In the genomic region with DNA sequence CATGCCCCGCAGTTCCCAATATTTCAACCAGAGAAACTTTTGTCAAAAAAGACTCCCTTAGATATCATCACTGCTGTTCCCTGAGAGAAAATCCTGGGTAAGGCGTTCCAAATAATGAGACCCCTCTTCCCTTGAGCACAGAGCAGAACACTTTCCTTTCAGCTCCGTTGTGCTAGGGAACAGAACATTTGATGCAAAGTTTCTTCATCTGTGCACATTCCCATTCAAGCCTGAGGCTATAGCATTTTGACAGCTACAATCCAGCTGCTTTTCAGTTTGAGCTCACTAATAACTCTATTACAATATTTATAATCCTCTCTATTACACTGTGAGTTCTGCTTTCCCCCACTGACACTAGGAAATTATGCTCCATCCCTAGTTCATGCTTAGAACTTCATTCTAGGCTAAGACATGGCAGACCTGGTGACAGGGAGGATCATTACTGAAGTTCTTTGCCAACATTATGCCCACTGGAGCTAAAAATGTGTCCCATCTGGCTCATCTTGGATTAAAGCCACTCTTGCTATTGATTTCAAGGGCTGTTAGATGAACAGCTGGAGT, we compare ENCODE assay signal across 27 mouse cellular contexts.
DNase-seq lines count a peak whose midpoint lies in the region; ATAC-seq lines count a peak whose summit lies in the region.
"Had no signal": no experiment of that assay in that cellular context is flagged by ENCODE, and none has a peak within 500 bp of the region (broad histone marks: within the 10 kb centered on the region; RNA-seq: fewer than 3 reads in every experiment).

No protein-coding gene starts in this region.

- no peaks in the 10 kb centered on the region for H3K36me3 ChIP-seq in embryonic facial prominence, embryonic 14.5 days (ENCODE audit: control insufficient read depth, insufficient read depth, low read length)
- no peaks in the 10 kb centered on the region for H3K36me3 ChIP-seq in embryonic facial prominence, embryonic 10.5 days (replicated peaks)
- no peaks in the 10 kb centered on the region for H3K36me3 ChIP-seq in lung, embryonic 16.5 days (ENCODE audit: control insufficient read depth, insufficient read depth, low read length)
- H3K36me3 ChIP-seq in neural tube, embryonic 13.5 days, result no peaks in the 10 kb centered on the region
- H3K36me3 ChIP-seq: embryonic facial prominence, embryonic 12.5 days; forebrain, embryonic 12.5 days; heart, embryonic 13.5 days; hindbrain, embryonic 15.5 days; liver, embryonic 13.5 days had no signal

- ATAC-seq in embryonic facial prominence, embryonic 14.5 days (ENCODE audit: low read depth), result no peak
- ATAC-seq in lung, embryonic 16.5 days (ENCODE audit: low read depth), result 0 out of 2 replicates have a peak, but pooled peaks have one; percentile 31
- ATAC-seq in neural tube, embryonic 13.5 days (ENCODE audit: low read depth), result peak; percentile 47; the same call in 1 of the 2 replicates
- ATAC-seq: intestine, embryonic 16.5 days had no signal

- no peaks in the 10 kb centered on the region for H3K9me3 ChIP-seq in embryonic facial prominence, embryonic 14.5 days (ENCODE audit: control insufficient read depth, low read length)
- no peaks in the 10 kb centered on the region for H3K9me3 ChIP-seq in embryonic facial prominence, embryonic 10.5 days
- H3K9me3 ChIP-seq in lung, embryonic 16.5 days (ENCODE audit: control insufficient read depth, low read length), result no peaks in the 10 kb centered on the region
- H3K9me3 ChIP-seq in neural tube, embryonic 13.5 days, result no peaks in the 10 kb centered on the region
- H3K9me3 ChIP-seq: embryonic facial prominence, embryonic 12.5 days; forebrain, embryonic 12.5 days; heart, embryonic 13.5 days; hindbrain, embryonic 15.5 days; liver, embryonic 13.5 days had no signal

- H3K4me3 ChIP-seq in embryonic facial prominence, embryonic 14.5 days (ENCODE audit: low read depth, low read length), result no peak overlapping the region
- no peak overlapping the region for H3K4me3 ChIP-seq in embryonic facial prominence, embryonic 10.5 days
- H3K4me3 ChIP-seq in lung, embryonic 16.5 days (ENCODE audit: low read length), result no peak overlapping the region
- H3K4me3 ChIP-seq in neural tube, embryonic 13.5 days, result no peak overlapping the region
- H3K4me3 ChIP-seq: embryonic facial prominence, embryonic 12.5 days; erythroblast, embryonic 14.5 days; forebrain, embryonic 12.5 days; heart, embryonic 13.5 days; hindbrain, embryonic 15.5 days; liver, embryonic 13.5 days had no signal

- no peak overlapping the region for H3K4me2 ChIP-seq in embryonic facial prominence, embryonic 14.5 days (ENCODE audit: low read depth, low read length)
- H3K4me2 ChIP-seq in lung, embryonic 16.5 days (ENCODE audit: low read depth, low read length), result no peak overlapping the region
- H3K4me2 ChIP-seq in neural tube, embryonic 13.5 days, result no peak overlapping the region
- H3K4me2 ChIP-seq: embryonic facial prominence, embryonic 12.5 days; forebrain, embryonic 12.5 days; heart, embryonic 13.5 days; hindbrain, embryonic 15.5 days; liver, embryonic 13.5 days had no signal

- H3K27me3 ChIP-seq in embryonic facial prominence, embryonic 14.5 days (replicated peaks; ENCODE audit: control insufficient read depth, insufficient read depth, low read length), result no peaks in the 10 kb centered on the region
- no peaks in the 10 kb centered on the region for H3K27me3 ChIP-seq in embryonic facial prominence, embryonic 10.5 days (replicated peaks; ENCODE audit: low read depth, poor library complexity, severe bottlenecking)
- H3K27me3 ChIP-seq in lung, embryonic 16.5 days (ENCODE audit: control insufficient read depth, insufficient read depth, low read depth, low read length), result no peaks in the 10 kb centered on the region
- no peaks in the 10 kb centered on the region for H3K27me3 ChIP-seq in neural tube, embryonic 13.5 days
- H3K27me3 ChIP-seq: embryonic facial prominence, embryonic 12.5 days; forebrain, embryonic 12.5 days; heart, embryonic 13.5 days; hindbrain, embryonic 15.5 days; liver, embryonic 13.5 days had no signal

- peak; percentile 2 for DNase-seq in embryonic facial prominence, embryonic 14.5 days (ENCODE audit: low spot score)
- DNase-seq in embryonic facial prominence, embryonic 10.5 days (ENCODE audit: low spot score), result no peak
- no peak for DNase-seq in lung, postnatal 25 days (ENCODE audit: low spot score)
- no peak for DNase-seq in neural tube, embryonic 10.5 days (ENCODE audit: extremely low spot score, low spot score)
- no peak for DNase-seq in layer of hippocampus, adult 9-10 months (ENCODE audit: low spot score)
- DNase-seq in heart, adult 8-10 months (ENCODE audit: low spot score), result no peak
- DNase-seq: adrenal gland, postnatal 14 days; cerebellum, adult 9-11 months; gastrocnemius, postnatal 25 days; heart, adult 18-20 months; heart, postnatal 14 days; kidney, adult 9 months; kidney, postnatal 14 days; layer of hippocampus, postnatal 36 days; liver, embryonic 13.5 days; retina, postnatal 1 day; right cerebral cortex, postnatal 25 days; spleen, adult 18-20 months had no signal

- H3K4me1 ChIP-seq in embryonic facial prominence, embryonic 14.5 days (ENCODE audit: control insufficient read depth, insufficient read depth, low read length), result no peaks in the 10 kb centered on the region
- H3K4me1 ChIP-seq in embryonic facial prominence, embryonic 10.5 days, result no peaks in the 10 kb centered on the region
- H3K4me1 ChIP-seq in lung, embryonic 16.5 days (replicated peaks; ENCODE audit: control insufficient read depth, insufficient read depth, low read length), result no peaks in the 10 kb centered on the region
- H3K4me1 ChIP-seq in neural tube, embryonic 13.5 days (replicated peaks), result no peaks in the 10 kb centered on the region
- H3K4me1 ChIP-seq: embryonic facial prominence, embryonic 12.5 days; forebrain, embryonic 12.5 days; heart, embryonic 13.5 days; hindbrain, embryonic 15.5 days; liver, embryonic 13.5 days had no signal

- WGBS in embryonic facial prominence, embryonic 14.5 days, result 66% methylated on average over 3 of the region's 3 CpGs
- WGBS in embryonic facial prominence, embryonic 10.5 days, result 78% methylated on average over 3 of the region's 3 CpGs
- 70% methylated on average over 3 of the region's 3 CpGs for WGBS in lung, embryonic 16.5 days
- 76% methylated on average over 3 of the region's 3 CpGs for WGBS in neural tube, embryonic 13.5 days

- H3K27ac ChIP-seq in embryonic facial prominence, embryonic 14.5 days (replicated peaks; ENCODE audit: low read depth, low read length), result no peak overlapping the region
- no peak overlapping the region for H3K27ac ChIP-seq in embryonic facial prominence, embryonic 10.5 days (replicated peaks)
- H3K27ac ChIP-seq in lung, embryonic 16.5 days (ENCODE audit: low read length), result no peak overlapping the region
- H3K27ac ChIP-seq in neural tube, embryonic 13.5 days (replicated peaks), result no peak overlapping the region
- H3K27ac ChIP-seq: embryonic facial prominence, embryonic 12.5 days; forebrain, embryonic 12.5 days; heart, embryonic 13.5 days; hindbrain, embryonic 15.5 days; liver, embryonic 13.5 days; macrophage had no signal

- H3K9ac ChIP-seq in embryonic facial prominence, embryonic 14.5 days (ENCODE audit: low read depth, low read length), result no peak overlapping the region
- H3K9ac ChIP-seq in lung, embryonic 16.5 days (ENCODE audit: low read length), result no peak overlapping the region
- H3K9ac ChIP-seq in neural tube, embryonic 13.5 days, result no peak overlapping the region
- H3K9ac ChIP-seq: embryonic facial prominence, embryonic 12.5 days; forebrain, embryonic 12.5 days; heart, embryonic 13.5 days; hindbrain, embryonic 15.5 days; liver, embryonic 13.5 days had no signal
